Mouse (Mus musculus) ES-E14 (cell line): ENCODE measurements around the gene Dapk2. TPM values are rescaled to one million over a fixed set of nuclear protein-coding genes. Genes with fewer than 3 reads are reported as not detected.

ENCODE experiments used
- DNase-seq: peaks from one replicate; pipeline ENCODE4 v3.0.0-alpha.2; 2013; ENCODE audit warnings: low read depth, low spot score
- H3K27ac ChIP-seq: 2 replicates; pipeline ENCODE4 v1.5.1; 2012; ENCODE audit warnings: low read depth, mild to moderate bottlenecking, low read length, moderate library complexity, mixed read lengths; ENCODE audit not compliant: poor library complexity, insufficient read depth, severe bottlenecking
- H3K36me3 ChIP-seq: 2 replicates; pipeline ENCODE4 v1.6.1; 2012; ENCODE audit warnings: mild to moderate bottlenecking, low read length, moderate library complexity, mixed read lengths; ENCODE audit not compliant: control insufficient read depth, poor library complexity, insufficient read depth, severe bottlenecking
- H3K4me1 ChIP-seq, 2 experiments: fragments of 150-350 bp in 1 of 2; sonication (generic) in 1 of 2; 2 replicates each; pipeline ENCODE4 v1.6.1; 2012; ENCODE audit warnings: low read length in 2 of 2, mild to moderate bottlenecking in 1 of 2, mixed read lengths in 1 of 2; ENCODE audit not compliant: control insufficient read depth in 2 of 2, insufficient read depth in 2 of 2, poor library complexity in 1 of 2
- H3K4me3 ChIP-seq, 2 experiments: fragments of 150-350 bp in 1 of 2; sonication (generic) in 1 of 2; 2 replicates each; pipeline ENCODE4 v1.5.1; 2012; ENCODE audit warnings: low read length in 2 of 2, low read depth in 1 of 2, mild to moderate bottlenecking in 1 of 2, mixed read lengths in 1 of 2; ENCODE audit not compliant: insufficient read depth in 1 of 2, poor library complexity in 1 of 2, severe bottlenecking in 1 of 2
- H3K9ac ChIP-seq: 2 replicates; pipeline ENCODE4 v1.6.1; 2012; ENCODE audit warnings: low read depth, mild to moderate bottlenecking, low read length, mixed read lengths; ENCODE audit not compliant: poor library complexity, insufficient read depth, severe bottlenecking
- H3K9me3 ChIP-seq: fragments of 150-350 bp; sonication (generic); 2 replicates; pipeline ENCODE4 v1.6.1; 2012; ENCODE audit warnings: low read depth, mild to moderate bottlenecking, low read length; ENCODE audit not compliant: control insufficient read depth, insufficient read depth
- CHD2 ChIP-seq: IDR thresholded peaks from 2 replicates; pipeline ENCODE4 v1.6.1; 2014; ENCODE audit warnings: mild to moderate bottlenecking, low read depth, low read length, inconsistent platforms
- HCFC1 ChIP-seq: IDR thresholded peaks from 2 replicates; pipeline ENCODE4 v1.6.1; 2012; ENCODE audit warnings: low read length, inconsistent platforms, borderline replicate concordance; ENCODE audit not compliant: insufficient read depth
- MAFK ChIP-seq: IDR thresholded peaks from 2 replicates; pipeline ENCODE4 v1.6.1; 2014; ENCODE audit warnings: mild to moderate bottlenecking, low read depth, low read length, inconsistent platforms; ENCODE audit not compliant: insufficient read depth
- ZC3H11A ChIP-seq: IDR thresholded peaks from 2 replicates; pipeline ENCODE4 v1.6.1; 2012; ENCODE audit warnings: low read depth, mild to moderate bottlenecking, inconsistent platforms, low read length, borderline replicate concordance
- ZNF384 ChIP-seq: IDR thresholded peaks from 2 replicates; pipeline ENCODE4 v1.6.1; 2012; ENCODE audit warnings: low read depth, low read length, inconsistent platforms
- in situ Hi-C, 2 experiments: fragments of 600-800 bp; cut with MboI; formaldehyde crosslinking; loops; one replicate each; pipeline ENCODE4 v1.15.1; 2025; ENCODE audit warnings: low sequenced_read_pairs in 2 of 2, inconsistent platforms in 1 of 2; ENCODE audit not compliant: unreplicated experiment in 2 of 2
- total RNA-seq: library from RNA; depleted of rRNA; stranded (reverse); fragments of 300-350 nt; gene quantifications from 2 replicates; pipeline ENCODE4 v1.2.3, GENCODE M21; 2012

Dapk2 gene
- total RNA-seq, 1 experiment: 1.2 TPM

DNA sequence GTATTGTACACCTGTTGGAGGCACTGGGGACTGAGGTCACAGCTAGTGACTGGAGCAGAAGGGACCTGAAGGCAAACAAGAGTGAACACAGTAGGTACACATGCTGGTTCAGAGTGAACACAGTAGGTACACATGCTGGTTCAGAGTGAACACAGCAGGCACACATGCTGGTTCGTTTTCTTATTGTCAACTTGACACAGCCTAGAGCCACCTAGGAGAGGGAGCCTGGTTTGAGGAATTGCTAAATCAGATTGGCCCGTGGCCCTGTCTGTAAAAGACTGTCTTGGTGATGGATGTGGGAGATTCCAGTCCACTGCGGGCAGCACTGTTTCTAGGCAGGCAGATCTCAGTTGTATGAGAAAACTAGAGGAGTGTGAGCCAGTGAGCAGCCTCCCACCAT, 25.0 kb downstream of the Dapk2 start:
- Histone ChIP-seq H3K4me1 (peaks cover 0 to 4% of the 10 kb centered on the region in 2 experiments; a peak in 1 of 4 replicates), H3K9ac (no peak overlapping the region), H3K36me3 (no peaks in the 10 kb centered on the region), H3K4me3 (no peak overlapping the region), H3K9me3 (no peaks in the 10 kb centered on the region), H3K27ac (no peak overlapping the region)
- DNase-seq: no peak
- in situ Hi-C loops: no loop called here
- TF ChIP-seq ZC3H11A (no peak), HCFC1 (no peak), MAFK (no peak), ZNF384 (no peak), CHD2 (no peak)

DNA sequence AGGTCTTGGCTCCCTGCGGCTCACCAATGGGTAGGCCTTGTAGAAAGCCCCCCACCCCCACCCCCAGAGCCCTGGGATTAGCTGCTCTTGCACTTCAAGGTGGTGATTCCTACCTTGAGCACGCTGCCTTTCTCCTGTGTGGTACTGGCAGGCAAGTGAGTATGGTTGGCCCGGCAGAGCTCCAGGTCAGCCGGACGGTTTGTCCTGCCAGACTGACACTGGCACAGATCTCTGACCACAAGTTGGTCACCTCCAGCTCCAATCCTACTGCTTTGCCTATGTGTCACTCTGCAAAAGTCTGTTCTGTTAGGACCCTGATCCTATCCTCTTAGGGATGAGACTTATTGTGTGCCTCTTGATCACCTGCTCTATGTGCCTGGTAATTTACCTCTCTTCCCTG, 26.5 kb downstream of the Dapk2 start:
- no peak overlapping the region for H3K9ac ChIP-seq
- no peaks in the 10 kb centered on the region for H3K36me3 ChIP-seq
- H3K27ac ChIP-seq: no peak overlapping the region
- H3K4me1 ChIP-seq: peaks cover 0 to 4% of the 10 kb centered on the region in 2 experiments; a peak in 1 of 4 replicates
- DNase-seq: no peak
- in situ Hi-C loops: no loop called here
- TF ChIP-seq ZC3H11A (no peak), MAFK (no peak)
- H3K4me3 ChIP-seq: no peak overlapping the region
- no peaks in the 10 kb centered on the region for H3K9me3 ChIP-seq

- Histone ChIP-seq H3K27ac (no peak overlapping the region), H3K4me1 (peaks cover 0 to 2% of the 10 kb centered on the region in 2 experiments; a peak in 1 of 4 replicates), H3K36me3 (no peaks in the 10 kb centered on the region), H3K9ac (no peak overlapping the region), H3K9me3 (no peaks in the 10 kb centered on the region), H3K4me3 (no peak overlapping the region)
- no peak for DNase-seq
- no peak for TF ChIP-seq ZC3H11A
- in situ Hi-C loops: no loop called here
Observed at GRCm38 (mm10) chr9:66186426-66186825, 28.4 kb downstream of the Dapk2 start.

GRCm38 (mm10) chr9:66189026-66189425, 31.0 kb downstream of the Dapk2 start:
- no peak overlapping the region for H3K9ac ChIP-seq
- no peak for DNase-seq
- in situ Hi-C loops: no loop called here

GRCm38 (mm10) chr9:66194003-66194402, 36.0 kb downstream of the Dapk2 start:
- in situ Hi-C loops: no loop called here
- no peak for DNase-seq
- Histone ChIP-seq H3K9ac (no peak overlapping the region), H3K36me3 (no peaks in the 10 kb centered on the region), H3K4me1 (no peaks in the 10 kb centered on the region), H3K4me3 (no peak overlapping the region), H3K27ac (no peak overlapping the region), H3K9me3 (no peaks in the 10 kb centered on the region)
- TF ChIP-seq ZNF384: no peak
- TF ChIP-seq ZC3H11A: no peak
- no peak for TF ChIP-seq HCFC1
- no peak for TF ChIP-seq MAFK
- TF ChIP-seq CHD2: no peak

More at GRCm38 (mm10) chr9:66189026-66189425, 31.0 kb downstream of the Dapk2 start:
- Histone ChIP-seq H3K4me1 (no peaks in the 10 kb centered on the region), H3K9me3 (no peaks in the 10 kb centered on the region), H3K27ac (no peak overlapping the region), H3K4me3 (no peak overlapping the region), H3K36me3 (no peaks in the 10 kb centered on the region)
- TF ChIP-seq ZNF384 (peak; percentile 91), MAFK (no peak), HCFC1 (no peak), ZC3H11A (no peak), CHD2 (no peak)
